Mouse (Mus musculus) limb, embryonic 12.5 days (tissue): ENCODE measurements around the gene Wdr86. TPM values are rescaled to one million over a fixed set of nuclear protein-coding genes. Genes with fewer than 3 reads are reported as not detected.
A peak's percentile ranks its signal among the peaks of the same experiment; 100 is the strongest.
"Not testable (repeated sequence)": the region's sequence is repeated elsewhere in the genome, so short reads cannot be mapped to it uniquely, and the experiment has no call there.

Experiments used
- ATAC-seq: fragments of 200-750 bp; cut with Nextera tagmentation; 2 replicates; pipeline ENCODE4 v1.8.0; 2017; ENCODE audit warnings: low read depth, moderate TSS enrichment; ENCODE audit not compliant: insufficient number of reproducible peaks, insufficient read depth, low FRiP score, low TSS enrichment
- H3K27ac ChIP-seq: fragments of 300-500 bp; sonication (generic); 2 replicates; pipeline ENCODE4 v1.5.1; 2016; ENCODE audit warnings: mild to moderate bottlenecking, moderate library complexity
- H3K27me3 ChIP-seq: fragments of 300-500 bp; sonication (generic); 2 replicates; pipeline ENCODE4 v1.6.1; 2016; ENCODE audit warnings: mild to moderate bottlenecking, moderate library complexity
- H3K36me3 ChIP-seq: fragments of 300-500 bp; sonication (generic); 2 replicates; pipeline ENCODE4 v1.6.1; 2016; ENCODE audit warnings: mild to moderate bottlenecking, moderate library complexity
- H3K4me1 ChIP-seq: fragments of 300-500 bp; sonication (generic); replicated peaks from 2 replicates; pipeline ENCODE4 v1.6.1; 2016
- H3K4me2 ChIP-seq: fragments of 300-500 bp; sonication (generic); 2 replicates; pipeline ENCODE4 v1.6.1; 2016; ENCODE audit warnings: mild to moderate bottlenecking, moderate library complexity
- H3K4me3 ChIP-seq: fragments of 300-500 bp; sonication (generic); replicated peaks from 2 replicates; pipeline ENCODE4 v1.5.1; 2016; ENCODE audit warnings: mild to moderate bottlenecking
- H3K9ac ChIP-seq: fragments of 300-500 bp; sonication (generic); replicated peaks from 2 replicates; pipeline ENCODE4 v1.6.1; 2016; ENCODE audit warnings: mild to moderate bottlenecking, moderate library complexity
- H3K9me3 ChIP-seq: fragments of 300-500 bp; sonication (generic); 2 replicates; pipeline ENCODE4 v1.6.1; 2016; ENCODE audit warnings: mild to moderate bottlenecking, moderate library complexity
- WGBS: fragments of 180-500 bp; shearing (Covaris S2); methylation state at CpG from one replicate; pipeline ENCODE4 v1.1.7; 2016; 5-methylcytosine and 5-hydroxymethylcytosine counted together
- polyA plus RNA-seq: library from polyadenylated mRNA; unstranded; fragments of >200 nt; fragmentation: Nextera tagmentation; extraction: Ambion mirVana; gene quantifications from 2 replicates; pipeline ENCODE4 v1.2.1, GENCODE M21; 2016

The Wdr86 gene
- polyA plus RNA-seq, 1 experiment from 2014 or later: 40.3 TPM

GRCm38 (mm10) chr5:24713199-24713598 is 17.3 kb downstream of the Wdr86 start:
- Histone ChIP-seq H3K4me3 (no peak overlapping the region), H3K9me3 (peaks cover 7% of the 10 kb centered on the region; the same call in 1 of the 2 replicates), H3K4me2 (no peak overlapping the region), H3K4me1 (no peaks in the 10 kb centered on the region), H3K27me3 (no peaks in the 10 kb centered on the region), H3K27ac (no peak overlapping the region), H3K36me3 (peaks cover 100% of the 10 kb centered on the region), H3K9ac (no peak overlapping the region)
- ATAC-seq: no peak
- 79% methylated on average over 2 of the region's 2 CpGs for WGBS

- no peak overlapping the region for H3K4me2 ChIP-seq
Observed at GRCm38 (mm10) chr5:24711615-24712014, 18.9 kb downstream of the Wdr86 start.

GRCm38 (mm10) chr5:24709962-24710361 is 20.6 kb downstream of the Wdr86 start:
- H3K4me1 ChIP-seq: no peaks in the 10 kb centered on the region
- H3K9me3 ChIP-seq: peaks cover 7% of the 10 kb centered on the region; the same call in 1 of the 2 replicates
- no peak overlapping the region for H3K4me3 ChIP-seq
- no peak for ATAC-seq
- no peak overlapping the region for H3K4me2 ChIP-seq
- H3K36me3 ChIP-seq: peaks cover 100% of the 10 kb centered on the region
- no peak overlapping the region for H3K9ac ChIP-seq
- no peaks in the 10 kb centered on the region for H3K27me3 ChIP-seq
- WGBS: 92% methylated on average over 2 of the region's 2 CpGs
- no peak overlapping the region for H3K27ac ChIP-seq

More at GRCm38 (mm10) chr5:24711615-24712014, 18.9 kb downstream of the Wdr86 start:
- WGBS: 96% methylated on average over 6 of the region's 6 CpGs
- H3K9ac ChIP-seq: no peak overlapping the region
- no peaks in the 10 kb centered on the region for H3K4me1 ChIP-seq
- peaks cover 7% of the 10 kb centered on the region; the same call in 1 of the 2 replicates for H3K9me3 ChIP-seq
- peaks cover 100% of the 10 kb centered on the region for H3K36me3 ChIP-seq
- no peak overlapping the region for H3K4me3 ChIP-seq
- ATAC-seq: no peak
- H3K27me3 ChIP-seq: no peaks in the 10 kb centered on the region
- no peak overlapping the region for H3K27ac ChIP-seq

GRCm38 (mm10) chr5:24704615-24705014 is 25.9 kb downstream of the Wdr86 start:
- Histone ChIP-seq H3K36me3 (peaks cover 100% of the 10 kb centered on the region), H3K9me3 (no peaks in the 10 kb centered on the region), H3K4me1 (no peaks in the 10 kb centered on the region), H3K27me3 (no peaks in the 10 kb centered on the region), H3K27ac (no peak overlapping the region), H3K4me3 (no peak overlapping the region), H3K4me2 (no peak overlapping the region), H3K9ac (no peak overlapping the region)
- 95% methylated on average over 8 of the region's 8 CpGs for WGBS
- ATAC-seq: no peak

- 90% methylated on average over 3 of the region's 3 CpGs for WGBS
- no peak overlapping the region for H3K4me2 ChIP-seq
- no peak overlapping the region for H3K27ac ChIP-seq
- H3K4me1 ChIP-seq: no peaks in the 10 kb centered on the region
- H3K27me3 ChIP-seq: no peaks in the 10 kb centered on the region
- H3K9me3 ChIP-seq: no peaks in the 10 kb centered on the region
- no peak overlapping the region for H3K9ac ChIP-seq
- ATAC-seq: no peak
- H3K36me3 ChIP-seq: peaks cover 99% of the 10 kb centered on the region
- H3K4me3 ChIP-seq: no peak overlapping the region
Observed at GRCm38 (mm10) chr5:24701271-24701670, 29.3 kb downstream of the Wdr86 start.

GRCm38 (mm10) chr5:24696704-24697103 is 33.8 kb downstream of the Wdr86 start:
- no peaks in the 10 kb centered on the region for H3K27me3 ChIP-seq
- H3K9me3 ChIP-seq: no peaks in the 10 kb centered on the region
- no peak for ATAC-seq
- H3K9ac ChIP-seq: no peak overlapping the region
- no peak overlapping the region for H3K4me2 ChIP-seq
- H3K36me3 ChIP-seq: peaks cover 98% of the 10 kb centered on the region
- H3K4me1 ChIP-seq: no peaks in the 10 kb centered on the region
- no peak overlapping the region for H3K4me3 ChIP-seq
- H3K27ac ChIP-seq: no peak overlapping the region
- WGBS: 74% methylated on average over 3 of the region's 3 CpGs

- no peak for ATAC-seq
- peaks cover 40% of the 10 kb centered on the region for H3K36me3 ChIP-seq
- no peak overlapping the region for H3K9ac ChIP-seq
- no peak overlapping the region for H3K4me2 ChIP-seq
- peaks cover 8% of the 10 kb centered on the region for H3K4me1 ChIP-seq
- no peak overlapping the region for H3K4me3 ChIP-seq
- 65% methylated on average over 1 of the region's 1 CpGs for WGBS
- no peaks in the 10 kb centered on the region for H3K27me3 ChIP-seq
- H3K27ac ChIP-seq: no peak overlapping the region
- H3K9me3 ChIP-seq: no peaks in the 10 kb centered on the region
Observed at GRCm38 (mm10) chr5:24687696-24688095, 42.8 kb downstream of the Wdr86 start.

GRCm38 (mm10) chr5:24686671-24687420 is 43.7 kb downstream of the Wdr86 start:
- not testable (repeated sequence) for ATAC-seq, H3K27ac ChIP-seq, H3K4me1 ChIP-seq, H3K27me3 ChIP-seq, H3K9me3 ChIP-seq, H3K9ac ChIP-seq
- Histone ChIP-seq H3K4me3 (peak overlapping the region; percentile 81), H3K36me3 (peaks cover 32% of the 10 kb centered on the region), H3K4me2 (peak overlapping the region; percentile 67)
- 79% methylated on average over 16 of the region's 16 CpGs for WGBS

GRCm38 (mm10) chr5:24686176-24686575 is 44.4 kb downstream of the Wdr86 start:
- peak overlapping the region; percentile 67 for H3K4me2 ChIP-seq
- peaks cover 26% of the 10 kb centered on the region for H3K36me3 ChIP-seq
- H3K27ac ChIP-seq: peak overlapping the region; percentile 80
- H3K9me3 ChIP-seq: no peaks in the 10 kb centered on the region
- H3K9ac ChIP-seq: peak overlapping the region; percentile 73
- no peaks in the 10 kb centered on the region for H3K27me3 ChIP-seq
- H3K4me3 ChIP-seq: peak overlapping the region; percentile 81
- H3K4me1 ChIP-seq: peaks cover 8% of the 10 kb centered on the region
- no peak for ATAC-seq
- 1% methylated on average over 15 of the region's 15 CpGs for WGBS

- Histone ChIP-seq H3K4me3 (peak within 1 kb of the TSS; percentile 81), H3K9me3 (no peaks in the 10 kb centered on the region), H3K27ac (peak within 1 kb of the TSS; percentile 97), H3K36me3 (peaks cover 19% of the 10 kb centered on the region), H3K4me1 (peaks cover 8% of the 10 kb centered on the region), H3K9ac (peak within 1 kb of the TSS; percentile 73), H3K4me2 (peak within 1 kb of the TSS; percentile 67), H3K27me3 (no peaks in the 10 kb centered on the region)
- ATAC-seq: peak; percentile 98
- under 1% methylated on average over 53 of the region's 53 CpGs for WGBS
Observed at GRCm38 (mm10) chr5:24685366-24686093, 45.0 kb downstream of the Wdr86 start, which contains the start of gene Nub1. Gene Nub1 (plus strand): TSS chr5:24685532.

GRCm38 (mm10) chr5:24684578-24685365 is 45.8 kb downstream of the Wdr86 start:
- 25% methylated on average over 16 of the region's 16 CpGs for WGBS
- Histone ChIP-seq H3K27ac (peak overlapping the region; percentile 97), H3K36me3 (peaks cover 12% of the 10 kb centered on the region), H3K9ac (peak overlapping the region; percentile 51), H3K9me3 (no peaks in the 10 kb centered on the region), H3K4me1 (peaks cover 8% of the 10 kb centered on the region), H3K4me2 (peak overlapping the region; percentile 67), H3K27me3 (no peaks in the 10 kb centered on the region), H3K4me3 (peak overlapping the region; percentile 81)
- peak; percentile 43 for ATAC-seq
